Mouse (Mus musculus): ENCODE results near the gene Actl9. TPM values are rescaled to one million over a fixed set of nuclear protein-coding genes. Genes with fewer than 3 reads are reported as not detected.

Actl9 gene
- total RNA-seq (2017): 1.2 TPM in 1 of 3 replicates, not detected in the others

DNA sequence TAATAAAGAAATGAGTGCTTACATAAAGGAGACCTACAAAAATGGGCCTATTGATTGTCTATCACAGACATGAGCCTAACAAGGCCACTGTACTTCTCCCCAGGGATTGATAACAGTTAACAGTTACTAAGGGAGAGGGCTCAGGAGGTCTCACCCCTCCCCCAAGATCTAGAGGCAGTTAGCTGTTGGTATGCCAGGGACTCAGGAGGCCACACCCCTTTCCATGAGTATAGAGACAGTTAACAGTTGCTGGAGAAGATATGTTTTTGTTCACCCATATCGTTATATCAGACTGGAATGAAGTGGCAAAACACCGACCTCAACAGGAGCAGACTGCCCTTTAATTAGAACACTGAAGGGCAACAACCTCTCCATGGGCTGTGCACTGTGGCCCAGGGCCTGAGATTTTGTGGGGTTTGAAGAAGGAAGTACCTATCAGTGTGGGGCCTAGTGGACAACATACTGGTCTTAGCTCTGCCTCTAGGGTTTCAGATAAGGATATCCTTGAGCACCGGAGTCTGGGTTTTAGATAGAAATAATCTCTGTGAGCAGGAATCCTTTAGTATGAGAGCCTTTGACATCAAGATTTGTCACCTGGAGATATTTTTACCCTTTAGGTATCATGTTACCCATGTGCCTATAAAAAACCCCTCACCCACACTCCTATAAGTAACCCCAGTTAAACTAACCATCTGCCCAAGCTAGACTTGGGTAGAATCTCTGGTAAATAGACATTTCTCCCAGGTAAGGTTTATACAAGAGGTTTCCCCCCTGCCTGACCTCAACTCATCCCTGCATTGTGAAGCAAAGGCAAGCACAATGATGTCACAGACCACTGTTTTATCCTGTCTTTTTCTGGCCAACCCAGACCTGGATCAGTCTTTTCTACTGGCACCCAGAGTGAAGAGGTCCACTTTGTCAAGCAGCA lies at the start of gene Actl9:
Actl9 (plus strand) TSS at position 878 of the 928 bp plus-strand sequence.
- no peak for ATAC-seq (replicated peaks; ENCODE audit: insufficient number of reproducible peaks, low FRiP score, low TSS enrichment, poor library complexity, severe bottlenecking)

DNA sequence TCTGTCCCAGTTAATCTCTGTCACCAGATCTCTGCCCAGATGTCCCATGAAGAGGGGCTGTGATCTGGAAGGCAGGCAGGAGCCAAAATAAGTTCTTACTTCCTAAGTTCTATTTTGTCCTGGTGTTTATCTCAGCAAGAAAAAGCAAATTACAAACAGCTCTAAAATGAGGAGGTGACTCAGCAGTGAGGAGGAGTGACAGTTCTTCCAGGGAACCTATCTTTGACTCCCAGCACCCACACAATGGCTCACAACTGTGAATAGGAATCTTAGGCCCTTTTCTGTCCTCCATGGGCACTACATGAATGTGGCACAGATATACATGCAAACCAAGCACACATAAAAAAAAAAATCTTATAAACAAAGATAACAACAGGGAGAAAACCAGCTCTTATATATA lies 47.0 kb upstream of the Actl9 start:
- no peak for ATAC-seq (replicated peaks; ENCODE audit: insufficient number of reproducible peaks, low FRiP score, low TSS enrichment, poor library complexity, severe bottlenecking)

DNA sequence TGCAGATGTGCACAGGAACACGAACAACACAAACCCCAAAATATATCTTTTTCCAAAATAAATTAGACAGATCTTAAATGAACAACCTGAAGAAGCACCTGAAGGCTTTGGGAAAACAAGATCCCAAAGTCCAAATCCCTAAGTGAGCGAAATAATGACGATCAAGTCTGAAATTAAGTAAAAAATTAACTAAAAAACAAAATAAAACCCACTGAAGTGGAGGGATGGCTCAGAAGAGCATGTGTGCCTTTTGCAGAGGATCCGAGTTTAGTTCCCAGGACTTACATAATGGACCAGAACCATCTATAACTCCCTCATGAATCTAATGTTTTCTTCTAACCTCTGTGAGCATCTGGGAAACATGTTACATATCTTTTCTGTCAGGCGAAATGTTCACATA lies 40.4 kb upstream of the Actl9 start:
- no peak for ATAC-seq (replicated peaks; ENCODE audit: insufficient number of reproducible peaks, low FRiP score, low TSS enrichment, poor library complexity, severe bottlenecking)

DNA sequence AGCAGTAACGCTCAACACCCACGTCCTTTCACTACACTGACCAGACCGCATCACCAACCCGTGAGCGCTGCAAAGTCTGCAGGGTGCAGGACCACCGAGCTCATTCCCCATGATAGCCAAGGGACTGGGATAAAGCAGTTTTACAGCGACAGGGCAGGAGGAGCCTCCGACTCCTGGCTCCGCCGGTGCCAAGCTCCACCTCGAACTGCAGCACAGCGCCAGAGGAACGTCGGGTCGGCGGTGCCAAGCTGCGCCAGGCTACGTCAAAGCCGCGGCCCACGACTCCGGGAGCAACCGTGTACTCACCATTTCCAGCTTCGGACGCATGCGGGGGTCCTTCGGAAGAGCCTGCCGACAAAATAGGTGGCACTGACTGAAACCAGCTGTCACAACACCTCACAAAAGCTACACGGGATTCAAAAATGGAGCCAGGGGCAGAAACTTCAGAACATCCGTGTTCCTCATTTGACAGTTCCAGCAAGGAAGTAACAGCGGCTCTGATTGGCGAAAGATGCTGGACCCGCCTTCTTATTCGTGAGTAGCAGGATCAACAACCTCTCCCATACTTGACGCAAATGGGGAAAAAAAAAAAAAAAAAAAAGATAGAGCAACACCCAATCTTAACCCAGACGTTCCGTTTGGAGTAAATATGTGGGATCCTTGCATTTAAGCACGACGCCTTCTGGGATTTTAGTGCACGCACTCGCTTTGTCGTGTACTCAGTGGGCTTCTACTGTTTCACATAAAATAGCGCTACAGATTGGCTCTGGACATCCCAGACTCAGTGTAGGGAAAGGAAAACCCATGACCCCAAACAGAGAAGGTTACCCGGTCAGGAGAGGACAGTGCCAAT lies 38.3 kb upstream of the Actl9 start, which contains the start of gene Zfp101:
Zfp101 (minus strand) TSS at position 460 of the 853 bp plus-strand sequence.
- ATAC-seq (replicated peaks; ENCODE audit: insufficient number of reproducible peaks, low FRiP score, low TSS enrichment, poor library complexity, severe bottlenecking): peak; percentile 99

DNA sequence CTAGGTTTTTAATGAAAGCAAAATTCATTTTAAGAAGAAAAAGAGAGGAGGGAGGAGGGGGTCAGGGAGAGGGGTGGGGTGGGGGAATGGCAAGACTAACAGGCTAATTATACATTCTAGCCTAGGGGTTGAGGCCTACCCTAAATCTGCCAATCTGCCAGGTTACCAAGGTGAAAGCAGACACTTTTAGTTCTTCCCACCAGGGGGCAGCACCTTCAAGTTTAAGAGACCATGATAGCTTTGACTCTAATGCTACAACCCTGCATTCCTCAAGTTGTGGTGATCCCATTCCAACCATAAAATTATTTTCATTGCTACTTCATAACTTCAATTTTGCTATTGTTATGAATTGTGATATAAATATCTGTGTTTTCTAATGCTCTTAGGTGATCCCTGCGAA lies 6.5 kb downstream of the Actl9 start:
- ATAC-seq (replicated peaks; ENCODE audit: insufficient number of reproducible peaks, low FRiP score, low TSS enrichment, poor library complexity, severe bottlenecking): peak; percentile 85

DNA sequence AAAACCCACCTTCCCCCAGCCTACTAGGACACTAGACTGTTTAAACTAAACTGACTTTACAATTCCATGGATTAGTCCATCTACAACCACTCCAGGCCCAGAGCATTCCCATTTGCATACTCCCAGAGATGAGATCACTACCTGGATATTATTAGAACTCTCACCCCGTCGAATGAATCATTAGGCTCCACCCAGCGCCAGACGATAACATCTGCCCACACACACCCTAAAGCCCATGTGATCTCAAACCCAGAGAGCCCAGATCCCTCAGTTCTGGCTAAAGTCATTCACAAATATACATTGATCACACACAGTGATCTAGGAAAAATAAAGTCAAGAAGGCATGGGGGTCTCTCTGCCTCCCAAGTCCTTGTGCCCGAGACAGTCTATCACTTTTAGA lies 7.2 kb downstream of the Actl9 start:
- no peak for ATAC-seq (replicated peaks; ENCODE audit: insufficient number of reproducible peaks, low FRiP score, low TSS enrichment, poor library complexity, severe bottlenecking)

DNA sequence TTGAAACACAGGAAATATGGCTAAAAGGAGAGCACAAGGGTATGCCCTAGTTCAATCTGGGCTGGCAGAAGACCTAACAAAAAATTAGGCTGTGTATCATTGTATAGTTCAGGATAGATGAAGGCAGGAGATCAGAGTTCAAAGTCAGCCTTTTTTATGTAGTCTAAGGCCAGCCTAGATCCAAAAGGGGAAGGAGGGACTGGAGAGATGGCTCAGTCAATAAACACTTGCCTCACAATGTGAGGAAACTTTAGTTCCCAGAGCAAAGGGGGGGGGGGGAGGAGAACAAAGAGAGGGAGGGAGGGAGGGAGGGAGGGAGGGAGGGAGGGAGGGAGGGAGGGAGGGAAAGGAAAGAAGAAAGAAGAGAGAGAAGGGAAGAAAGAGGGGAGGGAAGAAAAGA lies 8.5 kb downstream of the Actl9 start:
- no peak for ATAC-seq (replicated peaks; ENCODE audit: insufficient number of reproducible peaks, low FRiP score, low TSS enrichment, poor library complexity, severe bottlenecking)

DNA sequence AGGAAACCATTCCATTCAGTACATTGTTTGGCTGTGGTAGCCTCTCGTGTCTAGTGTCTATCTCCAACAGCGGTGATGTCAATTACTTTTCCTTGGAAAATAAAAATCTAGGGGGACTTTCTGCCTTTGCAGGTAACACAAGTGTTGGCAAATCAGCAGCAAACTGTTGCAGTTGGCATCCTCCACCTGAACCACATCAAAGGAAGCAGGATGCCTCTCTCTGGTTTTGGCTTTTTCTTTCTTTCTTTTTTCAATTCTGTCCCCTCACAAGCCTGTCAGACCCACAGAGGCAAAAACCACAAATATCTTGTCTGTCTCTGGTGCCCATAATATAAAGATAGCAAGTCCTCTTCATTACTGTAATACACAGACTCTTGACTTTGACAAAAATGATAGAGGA lies 23.9 kb downstream of the Actl9 start:
- ATAC-seq (replicated peaks; ENCODE audit: insufficient number of reproducible peaks, low FRiP score, low TSS enrichment, poor library complexity, severe bottlenecking): no peak

DNA sequence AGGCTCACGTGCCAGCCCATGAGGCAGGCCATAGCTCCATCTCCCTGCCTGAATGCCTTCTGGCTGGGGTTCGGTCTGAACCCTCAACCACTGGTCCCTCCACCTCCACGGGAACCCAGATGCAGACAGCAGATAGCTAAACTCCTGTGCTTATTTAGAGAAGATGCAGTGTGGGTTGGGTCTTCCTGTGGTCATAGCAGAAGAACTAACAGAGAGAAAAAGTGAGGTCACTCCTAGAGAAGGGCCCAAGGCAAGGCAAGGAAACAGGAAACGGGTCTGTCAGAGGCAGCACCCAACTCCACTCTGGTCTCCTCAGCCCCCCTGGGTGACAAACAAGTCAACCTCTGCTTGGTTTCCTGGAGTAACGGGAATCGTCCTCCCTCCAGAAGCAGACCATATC lies 38.5 kb downstream of the Actl9 start:
- no peak for ATAC-seq (replicated peaks; ENCODE audit: insufficient number of reproducible peaks, low FRiP score, low TSS enrichment, poor library complexity, severe bottlenecking)

Other genes starting within 250 kb of the Actl9 start
- gene Olfr239, start 241.6 kb upstream of the Actl9 start, total RNA-seq (2017): not detected in 3 replicates
- gene Olfr1564, start 211.2 kb upstream of the Actl9 start, total RNA-seq (2017): not detected in 3 replicates
- gene Zfp955a, start 177.8 kb upstream of the Actl9 start, total RNA-seq (2017): 11.0 to 16.6 TPM (median 14.2 TPM) in 3 replicates
- gene Olfr63, start 168.2 kb upstream of the Actl9 start, total RNA-seq (2017): not detected in 3 replicates
- gene Zfp955b, start 143.4 kb upstream of the Actl9 start, total RNA-seq (2017): 4.2 to 10.9 TPM (median 6.7 TPM) in 3 replicates
- gene Zfp81, start 74.0 kb upstream of the Actl9 start, total RNA-seq (2017): 9.0 to 12.1 TPM (median 10.7 TPM) in 3 replicates
- 8.7 to 17.7 TPM (median 10.2 TPM) in 3 replicates for gene Zfp101, start 38.3 kb upstream of the Actl9 start, total RNA-seq (2017)
- 71.1 to 159 TPM (median 83.0 TPM) in 3 replicates for gene Adamts10, start 91.3 kb downstream of the Actl9 start, total RNA-seq (2017)
- 541 to 588 TPM (median 587 TPM) in 3 replicates for gene Myo1f, start 122.8 kb downstream of the Actl9 start, total RNA-seq (2017)
- gene Zfp414, start 196.2 kb downstream of the Actl9 start, total RNA-seq (2017): 7.8 to 17.3 TPM (median 8.7 TPM) in 3 replicates
- gene Pram1, start 205.2 kb downstream of the Actl9 start, total RNA-seq (2017): 5.0 to 7.9 TPM in 2 of 3 replicates, not detected in the other

Measured in monocyte, adult 5-6 weeks (primary cell).